Mouse (Mus musculus): ENCODE measurements around the gene Slc26a10. TPM values are rescaled to one million over a fixed set of nuclear protein-coding genes. Genes with fewer than 3 reads are reported as not detected.
A peak's percentile ranks its signal among the peaks of the same experiment; 100 is the strongest.

The Slc26a10 gene
- polyA plus RNA-seq, 1 experiment: not detected

DNA sequence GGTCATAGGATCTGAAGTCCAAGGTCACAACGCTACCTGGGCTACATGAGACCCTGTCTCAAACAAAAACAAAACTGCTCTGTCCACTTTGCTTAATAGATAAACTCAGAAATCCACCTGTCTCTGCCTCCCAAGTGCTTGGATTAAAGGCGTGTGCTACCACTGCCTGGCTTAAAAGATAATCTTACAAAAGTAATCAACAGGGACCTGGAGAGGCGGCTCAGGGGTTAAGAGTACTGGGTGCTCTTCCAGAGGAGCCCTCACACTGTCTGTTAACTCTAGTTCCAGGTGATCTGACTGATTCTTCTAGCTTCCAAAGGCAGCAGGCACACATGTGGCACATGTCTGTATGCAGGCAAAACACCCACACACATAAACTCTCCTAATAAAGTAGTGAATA is 22.7 kb upstream of the Slc26a10 start:
- Histone ChIP-seq H3K36me3 (ENCODE audit: control insufficient read depth) (peaks cover 100% of the 10 kb centered on the region), H3K4me1 (ENCODE audit: control insufficient read depth) (peaks cover 94% of the 10 kb centered on the region), H3K27me3 (ENCODE audit: control insufficient read depth) (no peaks in the 10 kb centered on the region), H3K9me3 (ENCODE audit: control insufficient read depth, low read length) (no peaks in the 10 kb centered on the region), H3K4me3 (replicated peaks) (peak overlapping the region; percentile 61)
- TF ChIP-seq GATA1 (IDR thresholded peaks at IDR 0.05; ENCODE audit: low read length) (peak; percentile 47), TAL1 (IDR thresholded peaks at IDR 0.05; ENCODE audit: low read length) (peak; percentile 73)

- no peak for TF ChIP-seq TAL1 (IDR thresholded peaks at IDR 0.05; ENCODE audit: low read length)
- no peak for TF ChIP-seq GATA1 (IDR thresholded peaks at IDR 0.05; ENCODE audit: low read length)
- H3K4me3 ChIP-seq (replicated peaks): no peak overlapping the region
- peaks cover 91% of the 10 kb centered on the region for H3K4me1 ChIP-seq (ENCODE audit: control insufficient read depth)
- H3K36me3 ChIP-seq (ENCODE audit: control insufficient read depth): peaks cover 90% of the 10 kb centered on the region
- no peaks in the 10 kb centered on the region for H3K27me3 ChIP-seq (ENCODE audit: control insufficient read depth)
- H3K9me3 ChIP-seq (ENCODE audit: control insufficient read depth, low read length): no peaks in the 10 kb centered on the region
These were observed 19.8 kb upstream of the Slc26a10 start for GRCm38 (mm10) chr10:127200279-127200678.

GRCm38 (mm10) chr10:127199474-127199873 is 19.0 kb upstream of the Slc26a10 start:
- TF ChIP-seq TAL1 (IDR thresholded peaks at IDR 0.05; ENCODE audit: low read length) (no peak), GATA1 (IDR thresholded peaks at IDR 0.05; ENCODE audit: low read length) (no peak)
- Histone ChIP-seq H3K27me3 (ENCODE audit: control insufficient read depth) (no peaks in the 10 kb centered on the region), H3K36me3 (ENCODE audit: control insufficient read depth) (peaks cover 82% of the 10 kb centered on the region), H3K9me3 (ENCODE audit: control insufficient read depth, low read length) (no peaks in the 10 kb centered on the region), H3K4me3 (replicated peaks) (no peak overlapping the region), H3K4me1 (ENCODE audit: control insufficient read depth) (peaks cover 91% of the 10 kb centered on the region)

DNA sequence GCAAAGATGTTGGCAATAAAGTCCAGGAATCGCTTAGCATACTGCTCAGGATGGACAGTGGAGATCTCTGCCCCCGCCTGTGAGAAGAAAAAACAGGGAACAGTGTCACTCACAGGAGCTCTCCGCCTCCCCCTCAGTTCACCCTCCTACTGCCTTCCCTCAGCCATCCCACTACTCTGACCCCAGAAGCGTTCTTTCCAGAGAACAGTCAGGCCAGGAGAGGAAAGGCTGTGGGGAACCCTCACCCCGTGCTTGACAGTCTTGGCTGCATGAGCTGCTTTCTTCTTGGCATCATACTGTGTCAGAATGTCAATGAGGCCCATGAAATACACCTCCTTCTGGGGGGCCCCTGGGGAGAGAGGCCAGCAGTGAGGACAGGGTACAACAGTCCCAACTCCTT is 18.6 kb upstream of the Slc26a10 start:
- H3K4me1 ChIP-seq (ENCODE audit: control insufficient read depth): peaks cover 91% of the 10 kb centered on the region
- H3K27me3 ChIP-seq (ENCODE audit: control insufficient read depth): no peaks in the 10 kb centered on the region
- peaks cover 78% of the 10 kb centered on the region for H3K36me3 ChIP-seq (ENCODE audit: control insufficient read depth)
- TF ChIP-seq TAL1 (IDR thresholded peaks at IDR 0.05; ENCODE audit: low read length) (no peak), GATA1 (IDR thresholded peaks at IDR 0.05; ENCODE audit: low read length) (no peak)
- H3K4me3 ChIP-seq (replicated peaks): no peak overlapping the region
- no peaks in the 10 kb centered on the region for H3K9me3 ChIP-seq (ENCODE audit: control insufficient read depth, low read length)

DNA sequence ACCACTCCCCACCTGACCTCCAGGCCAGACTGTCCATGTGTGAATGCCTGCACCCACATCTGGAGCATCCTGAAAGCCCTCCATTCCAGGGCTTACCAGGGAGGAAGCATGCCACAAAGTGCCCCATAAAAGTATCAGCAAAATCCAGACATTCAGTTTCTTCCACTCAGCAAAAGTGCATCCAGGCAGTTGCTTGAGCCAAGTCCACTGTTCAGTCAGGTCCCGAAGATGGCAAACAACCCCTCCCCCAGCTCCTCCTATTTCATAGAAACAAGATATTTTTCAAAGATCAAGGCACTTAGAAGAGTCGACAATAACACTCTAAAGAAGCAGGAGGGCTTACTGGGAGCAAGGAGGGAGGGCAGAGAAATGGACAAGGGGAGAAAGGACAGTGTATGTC is 18.0 kb upstream of the Slc26a10 start:
- Histone ChIP-seq H3K36me3 (ENCODE audit: control insufficient read depth) (peaks cover 72% of the 10 kb centered on the region), H3K27me3 (ENCODE audit: control insufficient read depth) (no peaks in the 10 kb centered on the region), H3K4me1 (ENCODE audit: control insufficient read depth) (peaks cover 88% of the 10 kb centered on the region), H3K9me3 (ENCODE audit: control insufficient read depth, low read length) (no peaks in the 10 kb centered on the region), H3K4me3 (replicated peaks) (no peak overlapping the region)
- TF ChIP-seq GATA1 (IDR thresholded peaks at IDR 0.05; ENCODE audit: low read length) (no peak), TAL1 (IDR thresholded peaks at IDR 0.05; ENCODE audit: low read length) (no peak)

DNA sequence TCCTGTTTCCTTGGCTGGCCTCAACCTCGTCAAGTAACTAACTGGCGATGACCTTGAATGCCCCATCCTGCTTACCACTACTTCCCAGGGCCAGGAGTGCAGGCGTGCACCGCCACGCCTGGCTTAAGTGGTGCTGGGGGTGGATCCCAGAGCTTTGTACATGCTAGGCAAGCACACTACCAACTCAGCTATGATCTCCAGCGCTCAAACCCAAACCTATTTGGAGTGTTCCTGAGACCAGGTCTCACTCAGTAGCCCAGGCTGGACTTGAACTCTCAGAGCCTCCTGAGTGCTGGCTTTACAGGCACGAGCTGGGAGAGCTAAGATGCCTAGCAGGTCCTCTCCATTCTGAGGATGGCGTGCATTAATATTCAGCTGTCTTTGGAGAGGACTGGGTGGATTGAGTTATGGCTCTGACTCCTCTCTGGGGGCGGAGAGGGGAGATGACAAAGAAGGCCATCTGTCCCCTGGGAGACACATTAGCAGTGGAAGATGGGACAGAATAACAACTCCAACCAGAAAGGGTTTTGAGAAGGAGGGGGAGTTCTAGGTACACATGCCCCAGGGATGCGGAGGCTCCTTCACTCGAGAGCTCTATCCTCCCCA is 17.2 kb upstream of the Slc26a10 start:
- peaks cover 68% of the 10 kb centered on the region for H3K36me3 ChIP-seq (ENCODE audit: control insufficient read depth)
- TF ChIP-seq TAL1 (IDR thresholded peaks at IDR 0.05; ENCODE audit: low read length): no peak
- no peak for TF ChIP-seq GATA1 (IDR thresholded peaks at IDR 0.05; ENCODE audit: low read length)

GRCm38 (mm10) chr10:127197104-127197503 is 16.7 kb upstream of the Slc26a10 start:
- H3K4me3 ChIP-seq (replicated peaks): no peak overlapping the region
- no peaks in the 10 kb centered on the region for H3K27me3 ChIP-seq (ENCODE audit: control insufficient read depth)
- TF ChIP-seq TAL1 (IDR thresholded peaks at IDR 0.05; ENCODE audit: low read length) (no peak), GATA1 (IDR thresholded peaks at IDR 0.05; ENCODE audit: low read length) (no peak)
- H3K36me3 ChIP-seq (ENCODE audit: control insufficient read depth): peaks cover 68% of the 10 kb centered on the region
- H3K4me1 ChIP-seq (ENCODE audit: control insufficient read depth): peaks cover 88% of the 10 kb centered on the region
- H3K9me3 ChIP-seq (ENCODE audit: control insufficient read depth, low read length): no peaks in the 10 kb centered on the region

More for the DNA sequence above, 17.2 kb upstream of the Slc26a10 start:
- H3K4me1 ChIP-seq (ENCODE audit: control insufficient read depth): peaks cover 88% of the 10 kb centered on the region
- no peak overlapping the region for H3K4me3 ChIP-seq (replicated peaks)
- H3K9me3 ChIP-seq (ENCODE audit: control insufficient read depth, low read length): no peaks in the 10 kb centered on the region
- H3K27me3 ChIP-seq (ENCODE audit: control insufficient read depth): no peaks in the 10 kb centered on the region

DNA sequence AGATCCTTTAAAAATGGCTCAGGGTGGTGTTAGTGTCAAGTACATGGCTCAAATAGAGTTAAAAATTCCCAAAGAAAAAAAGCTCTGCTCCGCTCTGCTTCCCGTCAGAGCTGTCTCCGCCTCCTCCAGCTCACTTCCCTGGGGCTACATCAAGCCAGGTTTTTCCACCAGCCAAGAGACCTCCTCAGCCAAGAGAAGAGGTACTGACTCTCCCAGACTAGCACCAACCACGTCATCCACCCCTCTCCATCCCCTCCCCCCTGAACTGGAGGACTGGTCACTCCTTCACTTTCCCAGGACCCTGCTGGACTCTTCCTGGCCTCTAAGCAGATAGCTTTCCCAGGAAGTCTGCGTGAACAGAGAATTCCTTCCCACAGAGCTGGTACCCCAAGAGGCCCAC is 15.9 kb upstream of the Slc26a10 start:
- TF ChIP-seq GATA1 (IDR thresholded peaks at IDR 0.05; ENCODE audit: low read length) (no peak), TAL1 (IDR thresholded peaks at IDR 0.05; ENCODE audit: low read length) (no peak)
- H3K4me3 ChIP-seq (replicated peaks): peak overlapping the region; percentile 88
- peaks cover 61% of the 10 kb centered on the region for H3K36me3 ChIP-seq (ENCODE audit: control insufficient read depth)
- no peaks in the 10 kb centered on the region for H3K27me3 ChIP-seq (ENCODE audit: control insufficient read depth)
- peaks cover 87% of the 10 kb centered on the region for H3K4me1 ChIP-seq (ENCODE audit: control insufficient read depth)
- H3K9me3 ChIP-seq (ENCODE audit: control insufficient read depth, low read length): no peaks in the 10 kb centered on the region

DNA sequence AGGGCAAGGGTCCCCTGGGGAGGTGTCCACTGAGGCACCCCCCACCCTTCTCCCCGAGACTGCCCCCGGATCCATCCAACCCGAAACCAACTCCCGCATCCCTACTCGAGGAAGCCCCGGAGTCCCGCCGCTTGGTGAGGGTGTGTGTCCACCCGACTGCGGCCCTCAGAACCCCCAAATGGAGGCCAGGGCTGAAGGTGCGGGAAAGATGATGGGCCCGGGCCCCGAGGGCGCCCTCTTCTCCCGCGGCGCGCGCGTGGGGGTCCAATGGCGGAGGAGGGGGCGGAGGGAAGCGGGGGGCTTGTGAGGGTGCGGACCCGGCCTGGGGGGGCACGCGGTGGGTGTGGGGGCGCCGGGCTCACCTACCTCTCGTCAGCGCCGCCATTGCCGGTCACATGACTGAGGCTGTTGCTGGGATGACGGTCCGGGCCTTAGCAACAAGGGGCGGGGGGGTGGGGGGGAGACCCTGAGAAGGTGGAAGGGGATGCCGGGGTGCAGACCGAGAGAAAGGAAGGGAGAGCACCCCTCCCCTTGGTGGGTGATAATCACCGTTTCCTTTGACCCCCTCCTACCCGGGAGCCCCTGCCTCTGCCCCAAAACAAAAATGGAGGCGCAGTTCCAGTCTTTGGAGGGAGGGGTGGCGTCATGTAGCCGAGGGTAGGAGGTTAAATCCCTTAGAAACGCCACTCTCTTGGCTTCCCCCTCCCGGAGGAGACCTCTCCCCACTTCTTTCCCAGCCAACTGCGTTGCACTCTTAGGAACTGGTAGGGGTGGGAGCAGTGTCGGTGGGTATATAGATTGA is 15.1 kb upstream of the Slc26a10 start, which contains the start of gene Dtx3:
Gene Dtx3, minus strand, starts transcription at position 401 of the 802 bp plus-strand sequence.
- H3K36me3 ChIP-seq (ENCODE audit: control insufficient read depth): peaks cover 58% of the 10 kb centered on the region
- H3K4me1 ChIP-seq (ENCODE audit: control insufficient read depth): peaks cover 88% of the 10 kb centered on the region
- H3K9me3 ChIP-seq (ENCODE audit: control insufficient read depth, low read length): no peaks in the 10 kb centered on the region
- TF ChIP-seq TAL1 (IDR thresholded peaks at IDR 0.05; ENCODE audit: low read length): no peak
- peak within 1 kb of the TSS; percentile 88 for H3K4me3 ChIP-seq (replicated peaks)
- H3K27me3 ChIP-seq (ENCODE audit: control insufficient read depth): no peaks in the 10 kb centered on the region

Data from erythroblast, embryonic 14.5 days (primary cell).